22 mouse cellular contexts compared by ENCODE assay signal in genomic region chr4:64029486-64029885, GRCm38 (mm10). TPM values are rescaled to one million over a fixed set of nuclear protein-coding genes. Genes with fewer than 3 reads are reported as not detected.
A peak's percentile ranks its signal among the peaks of the same experiment; 100 is the strongest.
DNase-seq lines count a peak whose midpoint lies in the region; ATAC-seq and TF ChIP-seq lines count a peak whose summit lies in the region.
"Had no signal": no experiment of that assay in that cellular context is flagged by ENCODE, and none has a peak within 500 bp of the region (broad histone marks: within the 10 kb centered on the region; RNA-seq: fewer than 3 reads in every experiment).

No protein-coding gene starts in this region.

- TF ChIP-seq CTCF in embryonic fibroblast, embryonic 13.5 days (IDR thresholded peaks at IDR 0.05; ENCODE audit: borderline replicate concordance, insufficient read depth, low read length), result no peak

- no peaks in the 10 kb centered on the region for H3K36me3 ChIP-seq in embryonic facial prominence, embryonic 11.5 days (replicated peaks; ENCODE audit: control insufficient read depth, insufficient read depth, low read depth, low read length)
- H3K36me3 ChIP-seq in embryonic facial prominence, embryonic 10.5 days (replicated peaks), result no peaks in the 10 kb centered on the region
- H3K36me3 ChIP-seq: heart, embryonic 10.5 days; heart, embryonic 15.5 days; hindbrain, embryonic 10.5 days; hindbrain, embryonic 15.5 days had no signal

- TF ChIP-seq POLR2A in embryonic fibroblast, embryonic 13.5 days (IDR thresholded peaks at IDR 0.05; ENCODE audit: low read depth, low read length), result no peak

- no peaks in the 10 kb centered on the region for H3K4me1 ChIP-seq in embryonic facial prominence, embryonic 11.5 days (ENCODE audit: control insufficient read depth, insufficient read depth, low read length)
- peaks cover 13% of the 10 kb centered on the region for H3K4me1 ChIP-seq in embryonic facial prominence, embryonic 10.5 days
- peaks cover 12% of the 10 kb centered on the region for H3K4me1 ChIP-seq in embryonic fibroblast, embryonic 13.5 days (ENCODE audit: control insufficient read depth, insufficient read depth, low read length)
- H3K4me1 ChIP-seq: forebrain, embryonic 13.5 days; heart, embryonic 10.5 days; heart, embryonic 15.5 days; hindbrain, embryonic 10.5 days; hindbrain, embryonic 15.5 days had no signal

- intact Hi-C loops in left cerebral cortex, postnatal 14 days (cut with DNase I), result no loop called here

- H3K27ac ChIP-seq in embryonic facial prominence, embryonic 11.5 days (replicated peaks; ENCODE audit: low read depth, low read length), result no peak overlapping the region
- no peak overlapping the region for H3K27ac ChIP-seq in embryonic facial prominence, embryonic 10.5 days (replicated peaks)
- peak overlapping the region; percentile 93 for H3K27ac ChIP-seq in embryonic fibroblast, embryonic 13.5 days (ENCODE audit: insufficient read depth, low read length)
- H3K27ac ChIP-seq: forebrain, embryonic 13.5 days; heart, embryonic 10.5 days; heart, embryonic 15.5 days; hindbrain, embryonic 10.5 days; hindbrain, embryonic 15.5 days had no signal

- no peaks in the 10 kb centered on the region for H3K9me3 ChIP-seq in embryonic facial prominence, embryonic 11.5 days (replicated peaks; ENCODE audit: control insufficient read depth, low read length)
- H3K9me3 ChIP-seq in embryonic facial prominence, embryonic 10.5 days, result no peaks in the 10 kb centered on the region
- H3K9me3 ChIP-seq: forebrain, embryonic 13.5 days; heart, embryonic 10.5 days; heart, embryonic 15.5 days; hindbrain, embryonic 10.5 days; hindbrain, embryonic 15.5 days had no signal

- ATAC-seq in embryonic facial prominence, embryonic 11.5 days (replicated peaks; ENCODE audit: insufficient number of reproducible peaks, low FRiP score, low TSS enrichment, low read depth), result no peak
- no peak for ATAC-seq in inflammation-experienced regulatory T-cells, adult 6 months
- ATAC-seq: forebrain, embryonic 13.5 days; forebrain, postnatal 0 days; intestine, postnatal 0 days had no signal

- WGBS in embryonic facial prominence, embryonic 11.5 days, result 24% methylated on average over 1 of the region's 1 CpGs
- 23% methylated on average over 1 of the region's 1 CpGs for WGBS in embryonic facial prominence, embryonic 10.5 days

- no peaks in the 10 kb centered on the region for H3K27me3 ChIP-seq in embryonic facial prominence, embryonic 11.5 days (ENCODE audit: control insufficient read depth, insufficient read depth, low read length)
- H3K27me3 ChIP-seq in embryonic facial prominence, embryonic 10.5 days (replicated peaks; ENCODE audit: low read depth, poor library complexity, severe bottlenecking), result no peaks in the 10 kb centered on the region
- H3K27me3 ChIP-seq: forebrain, embryonic 13.5 days; heart, embryonic 15.5 days; hindbrain, embryonic 15.5 days had no signal

- H3K4me3 ChIP-seq in embryonic facial prominence, embryonic 11.5 days (ENCODE audit: low read depth, low read length), result no peak overlapping the region
- no peak overlapping the region for H3K4me3 ChIP-seq in embryonic facial prominence, embryonic 10.5 days
- no peak overlapping the region for H3K4me3 ChIP-seq in embryonic fibroblast, embryonic 13.5 days (ENCODE audit: insufficient read depth, low read length)
- H3K4me3 ChIP-seq: forebrain, embryonic 13.5 days; heart, embryonic 10.5 days; heart, embryonic 15.5 days; hindbrain, embryonic 10.5 days; hindbrain, embryonic 15.5 days had no signal

- no peak overlapping the region for H3K4me2 ChIP-seq in embryonic facial prominence, embryonic 11.5 days (ENCODE audit: low read depth, low read length)
- H3K4me2 ChIP-seq: forebrain, embryonic 13.5 days; heart, embryonic 15.5 days; hindbrain, embryonic 15.5 days had no signal

- H3K9ac ChIP-seq in embryonic facial prominence, embryonic 11.5 days (replicated peaks; ENCODE audit: low read length), result no peak overlapping the region
- H3K9ac ChIP-seq: forebrain, embryonic 13.5 days; forebrain, postnatal 0 days; heart, embryonic 15.5 days; hindbrain, embryonic 15.5 days had no signal

- peak; percentile 76 for DNase-seq in embryonic facial prominence, embryonic 11.5 days (ENCODE audit: low spot score)
- DNase-seq in embryonic facial prominence, embryonic 10.5 days (ENCODE audit: low spot score), result no peak
- DNase-seq in 3T3-L1 (ENCODE audit: low read depth, low spot score) (peak; percentile 51), NIH3T3 (ENCODE audit: low read depth) (peak; percentile 60)
- DNase-seq in urinary bladder, postnatal 25 days (ENCODE audit: low spot score), result no peak
- no peak for DNase-seq in left cerebral cortex, postnatal 14 days (ENCODE audit: low spot score in 2 of 2)
- DNase-seq: adrenal gland, postnatal 10 days; cerebellum, adult 11-12 months; cerebellum, adult 9-10 months; cerebellum, postnatal 25 days; forebrain, postnatal 0 days; gastrocnemius, postnatal 36 days; heart, adult 18-20 months; kidney, adult 8-10 months had no signal

RNA-seq across cellular contexts. Expression of gene Tnc, which starts 17.3 kb away (rescaled TPM):
- polyA plus RNA-seq in embryonic facial prominence, embryonic 11.5 days (2014; fragmentation: Nextera tagmentation; extraction: Ambion mirVana), result 13.0 and 13.8 TPM in 2 replicates
- polyA plus RNA-seq in embryonic facial prominence, embryonic 10.5 days (2016; fragmentation: Nextera tagmentation; extraction: Ambion mirVana), result 2.9 and 7.1 TPM in 2 replicates
- 849 and 1,178 TPM in 2 replicates for polyA plus RNA-seq in embryonic fibroblast, embryonic 13.5 days (2011; ENCODE audit: insufficient read length, low read depth, missing spikeins)
- 1 to 10 TPM in 1 of 3 experiments, under 1 TPM in 2; 0.25 to 1.3 (median 0.41) TPM for polyA plus RNA-seq in inflammation-experienced regulatory T-cells, adult 6 months (2017; shearing (Covaris generic))
- total RNA-seq in left cerebral cortex, postnatal 14 days (2021), result 1 to 10 TPM; 8.6 to 9.2 TPM

Comparison
In these comparisons a context has a peak if more than half of its experiments do, and no peak if none do; other contexts are left out.
1. DNase-seq: peak in embryonic facial prominence, embryonic 11.5 days (single experiment), 3T3-L1 (single experiment) and NIH3T3 (single experiment); none in embryonic facial prominence, embryonic 10.5 days (single experiment), urinary bladder, postnatal 25 days (single experiment) and left cerebral cortex, postnatal 14 days (0 of 2).
2. RNA of gene Tnc, which starts 17.3 kb away (polyA plus RNA-seq): 849 to 1,178 TPM in embryonic fibroblast, embryonic 13.5 days; 13.0 to 13.8 TPM in embryonic facial prominence, embryonic 11.5 days, 2.9 to 7.1 TPM in embryonic facial prominence, embryonic 10.5 days and 0.25 to 1.3 TPM in inflammation-experienced regulatory T-cells, adult 6 months; every median in the first group is over 10 times any median in the second.